Mouse (Mus musculus) midbrain, embryonic 11.5 days (tissue): ENCODE data around the gene Serinc1. TPM values are rescaled to one million over a fixed set of nuclear protein-coding genes. Genes with fewer than 3 reads are reported as not detected.
"Not testable (repeated sequence)": the region's sequence is repeated elsewhere in the genome, so short reads cannot be mapped to it uniquely, and the experiment has no call there.

Experiments used
- ATAC-seq: fragments of 200-750 bp; cut with Nextera tagmentation; 2 replicates; pipeline ENCODE4 v1.8.0; 2017; ENCODE audit warnings: moderate TSS enrichment, moderate library complexity; ENCODE audit not compliant: low FRiP score
- DNase-seq: peaks from one replicate; pipeline ENCODE4 v3.0.0; 2015; ENCODE audit warnings: low spot score; ENCODE audit errors: missing footprints
- H3K27ac ChIP-seq: fragments of 300-500 bp; sonication (generic); 2 replicates; pipeline ENCODE4 v1.5.1; 2014; ENCODE audit warnings: low read depth, low read length
- H3K27me3 ChIP-seq: fragments of 300-500 bp; sonication (generic); 2 replicates; pipeline ENCODE4 v1.6.1; 2014; ENCODE audit warnings: mild to moderate bottlenecking, low read length, moderate library complexity, mixed read lengths; ENCODE audit not compliant: control insufficient read depth, insufficient read depth
- H3K36me3 ChIP-seq: fragments of 300-500 bp; sonication (generic); 2 replicates; pipeline ENCODE4 v1.6.1; 2014; ENCODE audit warnings: mild to moderate bottlenecking, low read length, moderate library complexity, mixed read lengths; ENCODE audit not compliant: control insufficient read depth, insufficient read depth
- H3K4me1 ChIP-seq: fragments of 300-500 bp; sonication (generic); 2 replicates; pipeline ENCODE4 v1.6.1; 2014; ENCODE audit warnings: low read length; ENCODE audit not compliant: control insufficient read depth, insufficient read depth
- H3K4me2 ChIP-seq: fragments of 300-500 bp; sonication (generic); 2 replicates; pipeline ENCODE4 v1.6.1; 2014; ENCODE audit warnings: mild to moderate bottlenecking, moderate library complexity
- H3K4me3 ChIP-seq: fragments of 300-500 bp; sonication (generic); 2 replicates; pipeline ENCODE4 v1.5.1; 2014; ENCODE audit warnings: low read depth, low read length
- H3K9ac ChIP-seq: fragments of 300-500 bp; sonication (generic); 2 replicates; pipeline ENCODE4 v1.6.1; 2014; ENCODE audit warnings: low read length
- H3K9me3 ChIP-seq: fragments of 300-500 bp; sonication (generic); 2 replicates; pipeline ENCODE4 v1.6.1; 2016; ENCODE audit warnings: low read length; ENCODE audit not compliant: control insufficient read depth
- WGBS: fragments of 180-500 bp; shearing (Covaris S2); extraction: QIAGEN DNeasy Blood & Tissue Kit; methylation state at CpG from one replicate; pipeline ENCODE4 v1.1.7; 2014; 5-methylcytosine and 5-hydroxymethylcytosine counted together
- polyA plus RNA-seq: library from polyadenylated mRNA; unstranded; fragments of >200 nt; fragmentation: Nextera tagmentation; extraction: Ambion mirVana; gene quantifications from 2 replicates; pipeline ENCODE4 v1.2.1, GENCODE M21; 2014

Gene Serinc1
- polyA plus RNA-seq, 1 experiment from 2014 or later = 243 TPM

GRCm38 (mm10) chr10:57549631-57550030 is 17.3 kb upstream of the Serinc1 start:
- WGBS = 92% methylated on average over 4 of the region's 4 CpGs
- Histone ChIP-seq H3K27me3 (no peaks in the 10 kb centered on the region), H3K4me1 (no peaks in the 10 kb centered on the region), H3K4me2 (no peak overlapping the region), H3K36me3 (no peaks in the 10 kb centered on the region), H3K9ac (no peak overlapping the region), H3K27ac (no peak overlapping the region), H3K9me3 (no peaks in the 10 kb centered on the region), H3K4me3 (no peak overlapping the region)
- no peak for DNase-seq
- ATAC-seq = no peak

GRCm38 (mm10) chr10:57543890-57544289 is 11.6 kb upstream of the Serinc1 start:
- not testable (repeated sequence) for ATAC-seq, H3K4me3 ChIP-seq, H3K36me3 ChIP-seq, H3K4me2 ChIP-seq, H3K9me3 ChIP-seq, DNase-seq, H3K4me1 ChIP-seq, H3K9ac ChIP-seq, H3K27ac ChIP-seq, H3K27me3 ChIP-seq
- WGBS = 76% methylated on average over 9 of the region's 9 CpGs

- H3K4me1 ChIP-seq = peaks cover 15% of the 10 kb centered on the region
- H3K4me3 ChIP-seq = peak overlapping the region; percentile 85
- H3K9ac ChIP-seq = peak overlapping the region; percentile 91
- peak overlapping the region; percentile 69 for H3K4me2 ChIP-seq
- H3K36me3 ChIP-seq = peaks cover 4% of the 10 kb centered on the region; the same call in 1 of the 2 replicates
- 4% methylated on average over 28 of the region's 28 CpGs for WGBS
- DNase-seq (peak; percentile 88), ATAC-seq (no peak)
- no peaks in the 10 kb centered on the region for H3K27me3 ChIP-seq
- H3K27ac ChIP-seq = peak overlapping the region; percentile 82
- no peaks in the 10 kb centered on the region for H3K9me3 ChIP-seq
Measured at GRCm38 (mm10) chr10:57531616-57532217, 613 bp downstream of the Serinc1 start.

GRCm38 (mm10) chr10:57531076-57531475 is 1.3 kb downstream of the Serinc1 start:
- 71% methylated on average over 2 of the region's 2 CpGs for WGBS

GRCm38 (mm10) chr10:57526469-57526868 is 5.9 kb downstream of the Serinc1 start:
- no peak overlapping the region for H3K27ac ChIP-seq
- peaks cover 16% of the 10 kb centered on the region for H3K36me3 ChIP-seq
- no peak overlapping the region for H3K9ac ChIP-seq
- peaks cover 15% of the 10 kb centered on the region for H3K4me1 ChIP-seq
- ATAC-seq = no peak
- no peak overlapping the region for H3K4me2 ChIP-seq
- H3K27me3 ChIP-seq = no peaks in the 10 kb centered on the region
- no peaks in the 10 kb centered on the region for H3K9me3 ChIP-seq
- 94% methylated on average over 5 of the region's 5 CpGs for WGBS
- no peak overlapping the region for H3K4me3 ChIP-seq
- DNase-seq = peak; percentile 69

More at GRCm38 (mm10) chr10:57531076-57531475, 1.3 kb downstream of the Serinc1 start:
- Histone ChIP-seq H3K4me2 (peak overlapping the region; percentile 69), H3K36me3 (peaks cover 6% of the 10 kb centered on the region; the same call in 1 of the 2 replicates), H3K9me3 (no peaks in the 10 kb centered on the region), H3K27me3 (no peaks in the 10 kb centered on the region), H3K4me3 (peak overlapping the region; percentile 85), H3K4me1 (peaks cover 15% of the 10 kb centered on the region), H3K27ac (no peak overlapping the region), H3K9ac (peak overlapping the region; percentile 91; the same call in 1 of the 2 replicates)
- ATAC-seq = no peak
- DNase-seq = no peak

GRCm38 (mm10) chr10:57515278-57515677 is 17.1 kb downstream of the Serinc1 start:
- Histone ChIP-seq H3K9me3 (no peaks in the 10 kb centered on the region), H3K4me3 (no peak overlapping the region), H3K4me1 (no peaks in the 10 kb centered on the region), H3K4me2 (no peak overlapping the region), H3K36me3 (peaks cover 29% of the 10 kb centered on the region), H3K27me3 (no peaks in the 10 kb centered on the region), H3K9ac (no peak overlapping the region), H3K27ac (no peak overlapping the region)
- no peak for ATAC-seq
- WGBS = 87% methylated on average over 1 of the region's 1 CpGs
- no peak for DNase-seq

GRCm38 (mm10) chr10:57514616-57515015 is 17.7 kb downstream of the Serinc1 start:
- no peak overlapping the region for H3K27ac ChIP-seq
- H3K9me3 ChIP-seq = no peaks in the 10 kb centered on the region
- 93% methylated on average over 2 of the region's 2 CpGs for WGBS
- no peaks in the 10 kb centered on the region for H3K4me1 ChIP-seq
- no peak for DNase-seq
- H3K27me3 ChIP-seq = no peaks in the 10 kb centered on the region
- no peak overlapping the region for H3K9ac ChIP-seq
- H3K4me2 ChIP-seq = no peak overlapping the region
- no peak for ATAC-seq
- peaks cover 29% of the 10 kb centered on the region for H3K36me3 ChIP-seq
- no peak overlapping the region for H3K4me3 ChIP-seq

GRCm38 (mm10) chr10:57499414-57500156 is 32.7 kb downstream of the Serinc1 start:
- Histone ChIP-seq H3K4me3 (no peak overlapping the region), H3K36me3 (peaks cover 4% of the 10 kb centered on the region), H3K9me3 (no peaks in the 10 kb centered on the region), H3K27ac (no peak overlapping the region), H3K4me1 (no peaks in the 10 kb centered on the region), H3K4me2 (no peak overlapping the region), H3K9ac (no peak overlapping the region), H3K27me3 (no peaks in the 10 kb centered on the region)
- WGBS = 94% methylated on average over 9 of the region's 9 CpGs
- DNase-seq (no peak), ATAC-seq (no peak)

GRCm38 (mm10) chr10:57492050-57492449 is 40.3 kb downstream of the Serinc1 start:
- H3K4me3 ChIP-seq = no peak overlapping the region
- H3K27me3 ChIP-seq = no peaks in the 10 kb centered on the region
- H3K9ac ChIP-seq = no peak overlapping the region
- DNase-seq (no peak), ATAC-seq (no peak)
- peaks cover 4% of the 10 kb centered on the region; the same call in 1 of the 2 replicates for H3K9me3 ChIP-seq
- no peak overlapping the region for H3K4me2 ChIP-seq
- H3K4me1 ChIP-seq = peaks cover 17% of the 10 kb centered on the region
- H3K27ac ChIP-seq = no peak overlapping the region
- 0 out of 2 replicates have a peak, but pooled peaks cover 5% of the 10 kb centered on the region for H3K36me3 ChIP-seq
- WGBS = 69% methylated on average over 2 of the region's 2 CpGs
